Mouse (Mus musculus) cerebellum, adult 2 months (tissue): ENCODE measurements at regions not wholly inside any gene's neighbourhood (a gene's known extent, or its start where the extent isn't known, plus 50 kb on each side); places are given as distances from the start of the nearest gene placed in this dataset.

ENCODE experiments used
- DNase-seq, 2 experiments: peaks; one replicate each; pipeline ENCODE4 v3.0.0; 2021
- H3K27ac ChIP-seq: fragments of 200-500 bp; 2 replicates; pipeline ENCODE4 v1.5.1; 2012; ENCODE audit warnings: low read length, control low read depth, inconsistent platforms; ENCODE audit not compliant: insufficient read depth
- H3K27me3 ChIP-seq: fragments of 200-500 bp; 2 replicates; pipeline ENCODE4 v1.6.1; 2012; ENCODE audit warnings: inconsistent platforms, mild to moderate bottlenecking, low read length, moderate library complexity; ENCODE audit not compliant: control insufficient read depth, insufficient read depth
- H3K4me1 ChIP-seq: fragments of 200-500 bp; 2 replicates; pipeline ENCODE4 v1.6.1; 2011; ENCODE audit warnings: low read length; ENCODE audit not compliant: control insufficient read depth, insufficient read depth
- H3K4me3 ChIP-seq: fragments of 200-500 bp; replicated peaks from 2 replicates; pipeline ENCODE3; 2011; ENCODE audit warnings: mild to moderate bottlenecking, low read depth, low read length, control low read depth; ENCODE audit not compliant: insufficient read depth
- CTCF ChIP-seq: fragments of 200-500 bp; IDR thresholded peaks from 2 replicates; pipeline ENCODE4 v1.5.1; 2011; ENCODE audit warnings: low read depth, mild to moderate bottlenecking, control low read depth, low read length, moderate library complexity, borderline replicate concordance; ENCODE audit not compliant: insufficient read depth
- POLR2A ChIP-seq: fragments of 200-500 bp; IDR thresholded peaks from 2 replicates; pipeline ENCODE4 v1.6.1; 2011; ENCODE audit warnings: low read length, control low read depth, borderline replicate concordance; ENCODE audit not compliant: insufficient read depth
- WGBS: fragments of 180-500 bp; shearing (Covaris S2); methylation state at CpG from one replicate; pipeline ENCODE4 v1.1.7; 2018; 5-methylcytosine and 5-hydroxymethylcytosine counted together

- Histone ChIP-seq H3K27ac (no peak overlapping the region), H3K4me3 (no peak overlapping the region), H3K27me3 (no peaks in the 10 kb centered on the region), H3K4me1 (no peaks in the 10 kb centered on the region)
- 29% methylated on average over 7 of the region's 7 CpGs for WGBS
- DNase-seq, result no peak
- no peak for TF ChIP-seq CTCF
- TF ChIP-seq POLR2A, result no peak
Observed at GRCm38 (mm10) chr16:62537730-62538479, 248.7 kb downstream of the Nsun3 start.

- no peak for DNase-seq
- Histone ChIP-seq H3K4me1 (no peaks in the 10 kb centered on the region), H3K4me3 (no peak overlapping the region), H3K27ac (no peak overlapping the region), H3K27me3 (no peaks in the 10 kb centered on the region)
- no peak for TF ChIP-seq CTCF
- no peak for TF ChIP-seq POLR2A
- 38% methylated on average over 1 of the region's 1 CpGs for WGBS
Observed at GRCm38 (mm10) chr16:62509321-62509720, 277.3 kb downstream of the Nsun3 start.

GRCm38 (mm10) chr16:62506725-62507482 lies 279.7 kb downstream of the Nsun3 start:
- DNase-seq, result no peak
- Histone ChIP-seq H3K27me3 (no peaks in the 10 kb centered on the region), H3K27ac (no peak overlapping the region), H3K4me1 (no peaks in the 10 kb centered on the region), H3K4me3 (no peak overlapping the region)
- WGBS, result 54% methylated on average over 2 of the region's 2 CpGs
- TF ChIP-seq POLR2A (no peak), CTCF (0 out of 2 replicates have a peak, but pooled peaks have one; percentile 4)

- Histone ChIP-seq H3K27ac (no peak overlapping the region), H3K4me3 (no peak overlapping the region), H3K4me1 (no peaks in the 10 kb centered on the region), H3K27me3 (no peaks in the 10 kb centered on the region)
- DNase-seq, result no peak
- WGBS, result 79% methylated on average over 6 of the region's 6 CpGs
- TF ChIP-seq POLR2A (no peak), CTCF (no peak)
Observed at GRCm38 (mm10) chr16:62500870-62501269, 285.7 kb downstream of the Nsun3 start.

- no peak overlapping the region for H3K4me3 ChIP-seq
- H3K27me3 ChIP-seq, result no peaks in the 10 kb centered on the region
- H3K27ac ChIP-seq, result no peak overlapping the region
- H3K4me1 ChIP-seq, result no peaks in the 10 kb centered on the region
- DNase-seq, result no peak
- no peak for TF ChIP-seq POLR2A
- no peak for TF ChIP-seq CTCF
- WGBS, result 69% methylated on average over 6 of the region's 6 CpGs
Observed at GRCm38 (mm10) chr16:62500334-62500733, 286.3 kb downstream of the Nsun3 start.

GRCm38 (mm10) chr16:62498761-62499160 lies 287.9 kb downstream of the Nsun3 start:
- Histone ChIP-seq H3K27me3 (no peaks in the 10 kb centered on the region), H3K4me1 (no peaks in the 10 kb centered on the region), H3K4me3 (no peak overlapping the region), H3K27ac (no peak overlapping the region)
- DNase-seq, result no peak
- TF ChIP-seq CTCF, result no peak
- no peak for TF ChIP-seq POLR2A
- WGBS, result 81% methylated on average over 5 of the region's 5 CpGs

GRCm38 (mm10) chr16:62496697-62497096 lies 289.9 kb downstream of the Nsun3 start:
- no peak for TF ChIP-seq POLR2A
- TF ChIP-seq CTCF, result no peak
- no peak for DNase-seq
- WGBS, result 34% methylated on average over 9 of the region's 9 CpGs

GRCm38 (mm10) chr16:62470133-62470532 lies 316.5 kb downstream of the Nsun3 start:
- 90% methylated on average over 2 of the region's 2 CpGs for WGBS
- TF ChIP-seq CTCF (no peak), POLR2A (no peak)
- Histone ChIP-seq H3K27ac (no peak overlapping the region), H3K4me3 (no peak overlapping the region), H3K27me3 (no peaks in the 10 kb centered on the region), H3K4me1 (no peaks in the 10 kb centered on the region)
- no peak for DNase-seq

More at GRCm38 (mm10) chr16:62496697-62497096, 289.9 kb downstream of the Nsun3 start:
- H3K27ac ChIP-seq, result no peak overlapping the region
- H3K27me3 ChIP-seq, result no peaks in the 10 kb centered on the region
- H3K4me3 ChIP-seq, result no peak overlapping the region
- no peaks in the 10 kb centered on the region for H3K4me1 ChIP-seq
